Mouse (Mus musculus): ENCODE measurements around the gene Urad. TPM values are rescaled to one million over a fixed set of nuclear protein-coding genes. Genes with fewer than 3 reads are reported as not detected.

The Urad gene
- polyA plus RNA-seq, 1 experiment from 2014 or later = 1.7 TPM

- Histone ChIP-seq H3K9me3 (ENCODE audit: control insufficient read depth, low read length) (no peaks in the 10 kb centered on the region), H3K27ac (ENCODE audit: low read depth) (no peak overlapping the region), H3K4me2 (ENCODE audit: low read length) (no peak overlapping the region), H3K36me3 (ENCODE audit: control insufficient read depth, insufficient read depth, low read length) (no peaks in the 10 kb centered on the region), H3K4me3 (ENCODE audit: low read depth, low read length) (no peak overlapping the region), H3K4me1 (replicated peaks; ENCODE audit: control insufficient read depth, insufficient read depth, low read length) (no peaks in the 10 kb centered on the region), H3K9ac (ENCODE audit: low read length) (no peak overlapping the region), H3K27me3 (replicated peaks; ENCODE audit: control insufficient read depth, insufficient read depth, low read length) (no peaks in the 10 kb centered on the region)
- DNase-seq (ENCODE audit: low spot score) (no peak), ATAC-seq (replicated peaks; ENCODE audit: low FRiP score, low TSS enrichment, low read depth) (no peak)
- WGBS = 60% methylated on average over 3 of the region's 3 CpGs
These were observed 33.5 kb upstream of the Urad start for GRCm38 (mm10) chr5:147355788-147356187.

GRCm38 (mm10) chr5:147354985-147355384 lies 32.7 kb upstream of the Urad start:
- no peak for ATAC-seq (replicated peaks; ENCODE audit: low FRiP score, low TSS enrichment, low read depth)
- Histone ChIP-seq H3K27me3 (replicated peaks; ENCODE audit: control insufficient read depth, insufficient read depth, low read length) (no peaks in the 10 kb centered on the region), H3K27ac (ENCODE audit: low read depth) (no peak overlapping the region), H3K9ac (ENCODE audit: low read length) (no peak overlapping the region), H3K4me2 (ENCODE audit: low read length) (no peak overlapping the region), H3K4me3 (ENCODE audit: low read depth, low read length) (no peak overlapping the region), H3K36me3 (ENCODE audit: control insufficient read depth, insufficient read depth, low read length) (no peaks in the 10 kb centered on the region), H3K4me1 (replicated peaks; ENCODE audit: control insufficient read depth, insufficient read depth, low read length) (no peaks in the 10 kb centered on the region), H3K9me3 (ENCODE audit: control insufficient read depth, low read length) (no peaks in the 10 kb centered on the region)
- WGBS = 77% methylated on average over 8 of the region's 8 CpGs
- DNase-seq (ENCODE audit: low spot score) = no peak

GRCm38 (mm10) chr5:147354161-147354780 lies 32.0 kb upstream of the Urad start:
- Histone ChIP-seq H3K27me3 (replicated peaks; ENCODE audit: control insufficient read depth, insufficient read depth, low read length) (no peaks in the 10 kb centered on the region), H3K9me3 (ENCODE audit: control insufficient read depth, low read length) (no peaks in the 10 kb centered on the region), H3K4me2 (ENCODE audit: low read length) (no peak overlapping the region), H3K36me3 (ENCODE audit: control insufficient read depth, insufficient read depth, low read length) (no peaks in the 10 kb centered on the region), H3K4me1 (replicated peaks; ENCODE audit: control insufficient read depth, insufficient read depth, low read length) (no peaks in the 10 kb centered on the region), H3K27ac (ENCODE audit: low read depth) (no peak overlapping the region), H3K4me3 (ENCODE audit: low read depth, low read length) (no peak overlapping the region), H3K9ac (ENCODE audit: low read length) (no peak overlapping the region)
- DNase-seq (ENCODE audit: low spot score) (no peak), ATAC-seq (replicated peaks; ENCODE audit: low FRiP score, low TSS enrichment, low read depth) (no peak)
- WGBS = 61% methylated on average over 17 of the region's 17 CpGs

- H3K9ac ChIP-seq (ENCODE audit: low read length) = no peak overlapping the region
- H3K4me1 ChIP-seq (replicated peaks; ENCODE audit: control insufficient read depth, insufficient read depth, low read length) = no peaks in the 10 kb centered on the region
- H3K27ac ChIP-seq (ENCODE audit: low read depth) = no peak overlapping the region
- no peaks in the 10 kb centered on the region for H3K36me3 ChIP-seq (ENCODE audit: control insufficient read depth, insufficient read depth, low read length)
- WGBS = 84% methylated on average over 8 of the region's 8 CpGs
- H3K9me3 ChIP-seq (ENCODE audit: control insufficient read depth, low read length) = no peaks in the 10 kb centered on the region
- no peaks in the 10 kb centered on the region for H3K27me3 ChIP-seq (replicated peaks; ENCODE audit: control insufficient read depth, insufficient read depth, low read length)
- no peak overlapping the region for H3K4me3 ChIP-seq (ENCODE audit: low read depth, low read length)
- H3K4me2 ChIP-seq (ENCODE audit: low read length) = no peak overlapping the region
- ATAC-seq (replicated peaks; ENCODE audit: low FRiP score, low TSS enrichment, low read depth) = no peak
- no peak for DNase-seq (ENCODE audit: low spot score)
These were observed 29.7 kb upstream of the Urad start for GRCm38 (mm10) chr5:147351931-147352330.

GRCm38 (mm10) chr5:147345981-147346380 lies 23.7 kb upstream of the Urad start:
- H3K27me3 ChIP-seq (replicated peaks; ENCODE audit: control insufficient read depth, insufficient read depth, low read length) = no peaks in the 10 kb centered on the region
- H3K4me2 ChIP-seq (ENCODE audit: low read length) = no peak overlapping the region
- H3K4me3 ChIP-seq (ENCODE audit: low read depth, low read length) = no peak overlapping the region
- H3K9ac ChIP-seq (ENCODE audit: low read length) = no peak overlapping the region
- ATAC-seq (replicated peaks; ENCODE audit: low FRiP score, low TSS enrichment, low read depth) (no peak), DNase-seq (ENCODE audit: low spot score) (no peak)
- H3K36me3 ChIP-seq (ENCODE audit: control insufficient read depth, insufficient read depth, low read length) = no peaks in the 10 kb centered on the region
- H3K9me3 ChIP-seq (ENCODE audit: control insufficient read depth, low read length) = no peaks in the 10 kb centered on the region
- WGBS = 81% methylated on average over 1 of the region's 1 CpGs
- H3K4me1 ChIP-seq (replicated peaks; ENCODE audit: control insufficient read depth, insufficient read depth, low read length) = 0 out of 2 replicates have a peak, but pooled peaks cover 3% of the 10 kb centered on the region
- H3K27ac ChIP-seq (ENCODE audit: low read depth) = no peak overlapping the region

GRCm38 (mm10) chr5:147343904-147344303 lies 21.7 kb upstream of the Urad start:
- no peak overlapping the region for H3K4me2 ChIP-seq (ENCODE audit: low read length)
- no peaks in the 10 kb centered on the region for H3K27me3 ChIP-seq (replicated peaks; ENCODE audit: control insufficient read depth, insufficient read depth, low read length)
- H3K27ac ChIP-seq (ENCODE audit: low read depth) = no peak overlapping the region
- no peaks in the 10 kb centered on the region for H3K9me3 ChIP-seq (ENCODE audit: control insufficient read depth, low read length)
- no peak overlapping the region for H3K9ac ChIP-seq (ENCODE audit: low read length)
- DNase-seq (ENCODE audit: low spot score) (no peak), ATAC-seq (replicated peaks; ENCODE audit: low FRiP score, low TSS enrichment, low read depth) (no peak)
- no peak overlapping the region for H3K4me3 ChIP-seq (ENCODE audit: low read depth, low read length)
- no peaks in the 10 kb centered on the region for H3K36me3 ChIP-seq (ENCODE audit: control insufficient read depth, insufficient read depth, low read length)
- 87% methylated on average over 10 of the region's 10 CpGs for WGBS
- H3K4me1 ChIP-seq (replicated peaks; ENCODE audit: control insufficient read depth, insufficient read depth, low read length) = 0 out of 2 replicates have a peak, but pooled peaks cover 3% of the 10 kb centered on the region

GRCm38 (mm10) chr5:147342901-147343300 lies 20.7 kb upstream of the Urad start:
- Histone ChIP-seq H3K27me3 (replicated peaks; ENCODE audit: control insufficient read depth, insufficient read depth, low read length) (no peaks in the 10 kb centered on the region), H3K27ac (ENCODE audit: low read depth) (no peak overlapping the region), H3K4me1 (replicated peaks; ENCODE audit: control insufficient read depth, insufficient read depth, low read length) (0 out of 2 replicates have a peak, but pooled peaks cover 3% of the 10 kb centered on the region), H3K4me2 (ENCODE audit: low read length) (no peak overlapping the region), H3K4me3 (ENCODE audit: low read depth, low read length) (no peak overlapping the region), H3K9ac (ENCODE audit: low read length) (no peak overlapping the region), H3K36me3 (ENCODE audit: control insufficient read depth, insufficient read depth, low read length) (no peaks in the 10 kb centered on the region), H3K9me3 (ENCODE audit: control insufficient read depth, low read length) (no peaks in the 10 kb centered on the region)
- ATAC-seq (replicated peaks; ENCODE audit: low FRiP score, low TSS enrichment, low read depth) (no peak), DNase-seq (ENCODE audit: low spot score) (no peak)
- 90% methylated on average over 6 of the region's 6 CpGs for WGBS

- Histone ChIP-seq H3K9me3 (ENCODE audit: control insufficient read depth, low read length) (no peaks in the 10 kb centered on the region), H3K27ac (ENCODE audit: low read depth) (no peak overlapping the region), H3K36me3 (ENCODE audit: control insufficient read depth, insufficient read depth, low read length) (no peaks in the 10 kb centered on the region), H3K4me2 (ENCODE audit: low read length) (no peak overlapping the region), H3K4me3 (ENCODE audit: low read depth, low read length) (no peak overlapping the region), H3K4me1 (replicated peaks; ENCODE audit: control insufficient read depth, insufficient read depth, low read length) (0 out of 2 replicates have a peak, but pooled peaks cover 3% of the 10 kb centered on the region), H3K27me3 (replicated peaks; ENCODE audit: control insufficient read depth, insufficient read depth, low read length) (no peaks in the 10 kb centered on the region), H3K9ac (ENCODE audit: low read length) (no peak overlapping the region)
- DNase-seq (ENCODE audit: low spot score) (no peak), ATAC-seq (replicated peaks; ENCODE audit: low FRiP score, low TSS enrichment, low read depth) (no peak)
- WGBS = 38% methylated on average over 13 of the region's 13 CpGs
These were observed 18.6 kb upstream of the Urad start for GRCm38 (mm10) chr5:147340741-147341414.

GRCm38 (mm10) chr5:147339560-147339959 lies 17.3 kb upstream of the Urad start:
- no peak for ATAC-seq (replicated peaks; ENCODE audit: low FRiP score, low TSS enrichment, low read depth)
- Histone ChIP-seq H3K4me1 (replicated peaks; ENCODE audit: control insufficient read depth, insufficient read depth, low read length) (0 out of 2 replicates have a peak, but pooled peaks cover 3% of the 10 kb centered on the region), H3K9me3 (ENCODE audit: control insufficient read depth, low read length) (no peaks in the 10 kb centered on the region), H3K9ac (ENCODE audit: low read length) (no peak overlapping the region), H3K36me3 (ENCODE audit: control insufficient read depth, insufficient read depth, low read length) (no peaks in the 10 kb centered on the region), H3K4me3 (ENCODE audit: low read depth, low read length) (no peak overlapping the region), H3K27me3 (replicated peaks; ENCODE audit: control insufficient read depth, insufficient read depth, low read length) (no peaks in the 10 kb centered on the region), H3K27ac (ENCODE audit: low read depth) (no peak overlapping the region), H3K4me2 (ENCODE audit: low read length) (no peak overlapping the region)
- 83% methylated on average over 11 of the region's 11 CpGs for WGBS
- no peak for DNase-seq (ENCODE audit: low spot score)
